Mouse (Mus musculus) megakaryocyte, embryonic 14.5 days (primary cell): Measurements from ENCODE around the gene Fdx1. TPM values are rescaled to one million over a fixed set of nuclear protein-coding genes. Genes with fewer than 3 reads are reported as not detected.

Experiments used
- H3K27me3 ChIP-seq: replicated peaks from 2 replicates; pipeline ENCODE3; 2012; ENCODE audit warnings: inconsistent platforms
- H3K36me3 ChIP-seq: replicated peaks from 2 replicates; pipeline ENCODE3; 2012; ENCODE audit warnings: low read length, inconsistent platforms, mixed read lengths
- H3K4me1 ChIP-seq: 2 replicates; pipeline ENCODE4 v1.6.1; 2012; ENCODE audit warnings: inconsistent platforms
- H3K4me3 ChIP-seq: replicated peaks from 2 replicates; pipeline ENCODE3; 2012; ENCODE audit warnings: moderate library complexity, mild to moderate bottlenecking, inconsistent platforms
- H3K9me3 ChIP-seq: 2 replicates; pipeline ENCODE4 v1.6.1; 2012; ENCODE audit warnings: inconsistent platforms
- FLI1 ChIP-seq: IDR thresholded peaks from 2 replicates; pipeline ENCODE4 v1.6.1; 2012; ENCODE audit warnings: low read length, inconsistent platforms, mixed read lengths
- GATA1 ChIP-seq: IDR thresholded peaks from 3 replicates; pipeline ENCODE4 v1.6.1; 2012; ENCODE audit warnings: mixed read lengths, low read length, inconsistent platforms, borderline replicate concordance
- polyA plus RNA-seq: library from polyadenylated mRNA; stranded (reverse); fragments of >175 nt; gene quantifications from 2 replicates; pipeline ENCODE4 v1.2.3, GENCODE M21; 2012; ENCODE audit warnings: low replicate concordance; ENCODE audit not compliant: insufficient read depth

Fdx1 gene
- polyA plus RNA-seq, 1 experiment = 30.7 TPM

GRCm38 (mm10) chr9:51966373-51966772 is 3.0 kb upstream of the Fdx1 start:
- H3K4me3 ChIP-seq = no peak overlapping the region
- H3K4me1 ChIP-seq = peaks cover 12% of the 10 kb centered on the region
- TF ChIP-seq FLI1 = no peak
- no peak for TF ChIP-seq GATA1
- peaks cover 9% of the 10 kb centered on the region for H3K27me3 ChIP-seq
- H3K36me3 ChIP-seq = no peaks in the 10 kb centered on the region
- H3K9me3 ChIP-seq = peaks cover 6% of the 10 kb centered on the region

- H3K4me1 ChIP-seq = peaks cover 15% of the 10 kb centered on the region
- H3K9me3 ChIP-seq = peaks cover 6% of the 10 kb centered on the region
- peaks cover 9% of the 10 kb centered on the region for H3K27me3 ChIP-seq
- H3K36me3 ChIP-seq = no peaks in the 10 kb centered on the region
- TF ChIP-seq GATA1 = no peak
- TF ChIP-seq FLI1 = no peak
- no peak overlapping the region for H3K4me3 ChIP-seq
These were observed 754 bp upstream of the Fdx1 start for GRCm38 (mm10) chr9:51964110-51964509.

- Histone ChIP-seq H3K4me3 (no peak overlapping the region), H3K4me1 (peaks cover 15% of the 10 kb centered on the region), H3K9me3 (no peaks in the 10 kb centered on the region), H3K36me3 (peaks cover 6% of the 10 kb centered on the region), H3K27me3 (peaks cover 6% of the 10 kb centered on the region)
- TF ChIP-seq GATA1 (no peak), FLI1 (no peak)
These were observed 2.0 kb downstream of the Fdx1 start for GRCm38 (mm10) chr9:51961190-51961909.

GRCm38 (mm10) chr9:51960331-51960730 is 3.0 kb downstream of the Fdx1 start:
- Histone ChIP-seq H3K9me3 (no peaks in the 10 kb centered on the region), H3K36me3 (peaks cover 12% of the 10 kb centered on the region), H3K4me1 (peaks cover 15% of the 10 kb centered on the region), H3K4me3 (no peak overlapping the region), H3K27me3 (peaks cover 6% of the 10 kb centered on the region)
- TF ChIP-seq GATA1 (no peak), FLI1 (no peak)

GRCm38 (mm10) chr9:51958981-51959380 is 4.4 kb downstream of the Fdx1 start:
- H3K4me1 ChIP-seq = peaks cover 21% of the 10 kb centered on the region
- TF ChIP-seq GATA1 (no peak), FLI1 (no peak)

GRCm38 (mm10) chr9:51957025-51957424 is 6.3 kb downstream of the Fdx1 start:
- TF ChIP-seq FLI1 = no peak
- TF ChIP-seq GATA1 = no peak

More at GRCm38 (mm10) chr9:51958981-51959380, 4.4 kb downstream of the Fdx1 start:
- Histone ChIP-seq H3K4me3 (no peak overlapping the region), H3K36me3 (peaks cover 22% of the 10 kb centered on the region), H3K9me3 (no peaks in the 10 kb centered on the region), H3K27me3 (peaks cover under 1% of the 10 kb centered on the region)

GRCm38 (mm10) chr9:51956484-51956883 is 6.9 kb downstream of the Fdx1 start:
- no peak for TF ChIP-seq GATA1
- TF ChIP-seq FLI1 = no peak
- no peak overlapping the region for H3K4me3 ChIP-seq
- peaks cover 14% of the 10 kb centered on the region; the same call in 1 of the 2 replicates for H3K4me1 ChIP-seq
- H3K36me3 ChIP-seq = peaks cover 29% of the 10 kb centered on the region
- no peaks in the 10 kb centered on the region for H3K9me3 ChIP-seq
- H3K27me3 ChIP-seq = no peaks in the 10 kb centered on the region

More at GRCm38 (mm10) chr9:51957025-51957424, 6.3 kb downstream of the Fdx1 start:
- Histone ChIP-seq H3K4me1 (peaks cover 17% of the 10 kb centered on the region; the same call in 1 of the 2 replicates), H3K4me3 (no peak overlapping the region), H3K36me3 (peaks cover 27% of the 10 kb centered on the region), H3K9me3 (no peaks in the 10 kb centered on the region), H3K27me3 (no peaks in the 10 kb centered on the region)

GRCm38 (mm10) chr9:51951337-51951736 is 12.0 kb downstream of the Fdx1 start:
- H3K9me3 ChIP-seq = no peaks in the 10 kb centered on the region
- peaks cover 44% of the 10 kb centered on the region for H3K36me3 ChIP-seq
- no peaks in the 10 kb centered on the region for H3K27me3 ChIP-seq
- H3K4me1 ChIP-seq = peaks cover 10% of the 10 kb centered on the region; the same call in 1 of the 2 replicates
- H3K4me3 ChIP-seq = no peak overlapping the region
- TF ChIP-seq FLI1 (no peak), GATA1 (no peak)

- TF ChIP-seq FLI1 = no peak
- TF ChIP-seq GATA1 = no peak
- H3K36me3 ChIP-seq = peaks cover 44% of the 10 kb centered on the region
These were observed 12.7 kb downstream of the Fdx1 start for GRCm38 (mm10) chr9:51950667-51951066.

GRCm38 (mm10) chr9:51950225-51950624 is 13.1 kb downstream of the Fdx1 start:
- Histone ChIP-seq H3K4me1 (peaks cover 10% of the 10 kb centered on the region; the same call in 1 of the 2 replicates), H3K27me3 (no peaks in the 10 kb centered on the region), H3K9me3 (no peaks in the 10 kb centered on the region), H3K4me3 (no peak overlapping the region), H3K36me3 (peaks cover 46% of the 10 kb centered on the region)
- TF ChIP-seq FLI1 (no peak), GATA1 (no peak)

More at GRCm38 (mm10) chr9:51950667-51951066, 12.7 kb downstream of the Fdx1 start:
- Histone ChIP-seq H3K4me3 (no peak overlapping the region), H3K9me3 (no peaks in the 10 kb centered on the region), H3K27me3 (no peaks in the 10 kb centered on the region), H3K4me1 (peaks cover 10% of the 10 kb centered on the region; the same call in 1 of the 2 replicates)
